8 mouse cellular contexts compared by ENCODE assay signal in the genomic region with DNA sequence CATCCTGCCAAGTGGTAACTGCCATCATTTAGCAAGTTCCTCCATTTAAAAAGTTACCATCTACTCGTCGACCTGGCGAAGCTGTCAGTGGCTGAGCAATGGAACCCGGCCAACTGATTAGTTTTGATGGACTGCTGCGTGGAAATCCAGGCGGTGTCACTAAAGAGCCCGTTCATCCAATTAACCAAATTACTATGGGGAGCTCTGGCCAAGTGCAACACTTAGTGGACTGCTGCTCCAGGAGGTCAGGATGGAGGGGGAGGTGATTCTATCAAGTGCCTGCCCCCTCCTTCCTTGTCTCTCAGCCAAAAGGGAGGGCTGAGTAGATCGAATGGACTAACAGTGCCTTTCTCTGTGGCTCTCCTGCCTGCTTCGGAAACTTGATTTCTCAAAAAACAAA.
DNase-seq lines count a peak whose midpoint lies in the region; ATAC-seq and TF ChIP-seq lines count a peak whose summit lies in the region.
"Had no signal": no experiment of that assay in that cellular context is flagged by ENCODE, and none has a peak within 500 bp of the region (broad histone marks: within the 10 kb centered on the region; RNA-seq: fewer than 3 reads in every experiment).

No protein-coding gene starts in this region.

- no peak overlapping the region for H3K27ac ChIP-seq in hindbrain, embryonic 15.5 days (replicated peaks)
- no peak overlapping the region for H3K27ac ChIP-seq in hindbrain, embryonic 13.5 days
- H3K27ac ChIP-seq in stomach, postnatal 0 days (replicated peaks), result no peak overlapping the region
- H3K27ac ChIP-seq: liver, embryonic 13.5 days had no signal

- H3K27me3 ChIP-seq in hindbrain, embryonic 15.5 days, result no peaks in the 10 kb centered on the region
- H3K27me3 ChIP-seq in hindbrain, embryonic 13.5 days, result peaks cover 7% of the 10 kb centered on the region; the same call in 1 of the 2 replicates
- no peaks in the 10 kb centered on the region for H3K27me3 ChIP-seq in stomach, postnatal 0 days (ENCODE audit: control insufficient read depth, insufficient read depth, low read length)
- H3K27me3 ChIP-seq: liver, embryonic 13.5 days had no signal

- no peaks in the 10 kb centered on the region for H3K9me3 ChIP-seq in hindbrain, embryonic 15.5 days
- H3K9me3 ChIP-seq in hindbrain, embryonic 13.5 days, result no peaks in the 10 kb centered on the region
- H3K9me3 ChIP-seq in stomach, postnatal 0 days (ENCODE audit: control insufficient read depth, low read length), result no peaks in the 10 kb centered on the region
- H3K9me3 ChIP-seq: liver, embryonic 13.5 days had no signal

- WGBS in hindbrain, embryonic 15.5 days, result 27% methylated on average over 9 of the region's 9 CpGs
- WGBS in hindbrain, embryonic 13.5 days, result 31% methylated on average over 9 of the region's 9 CpGs
- WGBS in stomach, postnatal 0 days, result 41% methylated on average over 9 of the region's 9 CpGs

- peaks cover 7% of the 10 kb centered on the region; the same call in 1 of the 2 replicates for H3K4me1 ChIP-seq in hindbrain, embryonic 15.5 days (replicated peaks)
- peaks cover 16% of the 10 kb centered on the region; the same call in 1 of the 2 replicates for H3K4me1 ChIP-seq in hindbrain, embryonic 13.5 days (replicated peaks)
- H3K4me1 ChIP-seq in stomach, postnatal 0 days (replicated peaks; ENCODE audit: control insufficient read depth, insufficient read depth), result no peaks in the 10 kb centered on the region
- H3K4me1 ChIP-seq: liver, embryonic 13.5 days had no signal

- peak; percentile 34 for DNase-seq in adrenal gland, postnatal 10 days
- peak; percentile 23 for DNase-seq in brain, adult 2 months (ENCODE audit: low read depth, low spot score)
- peak; percentile 9 to 12 for DNase-seq in layer of hippocampus, postnatal 36 days
- DNase-seq in stomach, postnatal 0 days (ENCODE audit: low spot score), result no peak
- DNase-seq: liver, embryonic 13.5 days had no signal

- no peak for TF ChIP-seq CTCF in stomach, postnatal 0 days (IDR thresholded peaks at IDR 0.05; ENCODE audit: low read depth)

- TF ChIP-seq EP300 in stomach, postnatal 0 days (optimal IDR thresholded peaks at IDR 0.05), result no peak

- H3K36me3 ChIP-seq in hindbrain, embryonic 15.5 days, result no peaks in the 10 kb centered on the region
- no peaks in the 10 kb centered on the region for H3K36me3 ChIP-seq in hindbrain, embryonic 13.5 days
- H3K36me3 ChIP-seq in stomach, postnatal 0 days (ENCODE audit: control insufficient read depth, insufficient read depth, low read length), result no peaks in the 10 kb centered on the region
- H3K36me3 ChIP-seq: liver, embryonic 13.5 days had no signal

- H3K4me3 ChIP-seq in hindbrain, embryonic 15.5 days, result no peak overlapping the region
- H3K4me3 ChIP-seq in hindbrain, embryonic 13.5 days, result no peak overlapping the region
- H3K4me3 ChIP-seq in stomach, postnatal 0 days (ENCODE audit: low read depth, low read length), result no peak overlapping the region
- H3K4me3 ChIP-seq: liver, embryonic 13.5 days had no signal

- H3K4me2 ChIP-seq in hindbrain, embryonic 15.5 days, result no peak overlapping the region
- H3K4me2 ChIP-seq in hindbrain, embryonic 13.5 days, result no peak overlapping the region
- H3K4me2 ChIP-seq in stomach, postnatal 0 days (replicated peaks; ENCODE audit: low read depth), result no peak overlapping the region
- H3K4me2 ChIP-seq: liver, embryonic 13.5 days had no signal

- H3K9ac ChIP-seq in hindbrain, embryonic 15.5 days, result no peak overlapping the region
- H3K9ac ChIP-seq in hindbrain, embryonic 13.5 days, result no peak overlapping the region
- no peak overlapping the region for H3K9ac ChIP-seq in stomach, postnatal 0 days (ENCODE audit: low read length)
- H3K9ac ChIP-seq: liver, embryonic 13.5 days had no signal

- ATAC-seq in hindbrain, embryonic 15.5 days (ENCODE audit: low FRiP score, low read depth), result peak; percentile 66; the same call in 1 of the 2 replicates
- ATAC-seq in hindbrain, embryonic 13.5 days (ENCODE audit: low FRiP score), result no peak
- no peak for ATAC-seq in megakaryocyte, adult 5-6 weeks (ENCODE audit: poor library complexity, severe bottlenecking)
- no peak for ATAC-seq in stomach, postnatal 0 days (ENCODE audit: low FRiP score, low TSS enrichment)
